Mouse (Mus musculus) small intestine, adult 2 months (tissue): ENCODE results near the gene Nckipsd.

Source experiments
- CTCF ChIP-seq: fragments of 200-500 bp; IDR thresholded peaks from 2 replicates; pipeline ENCODE4 v1.5.1; 2012; ENCODE audit warnings: low read depth, mild to moderate bottlenecking, control low read depth, inconsistent platforms, low read length, moderate library complexity, mixed read lengths; ENCODE audit not compliant: insufficient replicate concordance, insufficient read length; ENCODE audit errors: extremely low read depth
- POLR2A ChIP-seq: fragments of 200-500 bp; IDR thresholded peaks from 2 replicates; pipeline ENCODE4 v1.6.1; 2012; ENCODE audit warnings: low read depth, mild to moderate bottlenecking, control low read depth, inconsistent platforms, low read length, moderate library complexity

- no peak for TF ChIP-seq CTCF
- TF ChIP-seq POLR2A, result no peak
Observed at GRCm38 (mm10) chr9:108826700-108827340, 18.7 kb downstream of the Nckipsd start.
